7 mouse cellular contexts compared by ENCODE assay signal in the genomic region with DNA sequence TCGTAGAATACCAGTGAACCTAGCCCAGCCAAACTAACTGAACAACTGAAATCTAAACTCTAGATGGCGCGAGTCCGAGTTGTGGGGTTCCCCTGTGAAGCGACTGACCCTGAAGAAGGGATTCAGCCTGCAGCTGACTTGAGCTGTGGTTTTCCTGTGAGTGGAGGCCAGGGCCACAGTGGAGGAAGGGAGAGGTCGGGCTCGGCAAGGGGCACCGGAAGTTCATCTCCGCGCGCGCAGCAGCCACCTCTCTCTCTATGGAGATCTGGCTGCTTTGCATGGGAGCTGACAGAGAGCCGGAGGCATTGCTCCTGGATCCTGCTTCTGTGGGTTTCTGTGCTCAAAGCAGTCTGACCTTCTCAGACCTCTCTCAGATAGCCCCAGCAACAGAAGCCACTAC. TPM values are rescaled to one million over a fixed set of nuclear protein-coding genes. Genes with fewer than 3 reads are reported as not detected.
DNase-seq lines count a peak whose midpoint lies in the region.

No protein-coding gene starts in this region.

- H3K27ac ChIP-seq in macrophage, result peak overlapping the region; percentile 98

- H3K4me3 ChIP-seq in macrophage (ENCODE audit: inconsistent target), result peak overlapping the region; percentile 21

- H3K79me2 ChIP-seq in macrophage (ENCODE audit: inconsistent target), result no peaks in the 10 kb centered on the region

- H3K36me3 ChIP-seq in macrophage (ENCODE audit: inconsistent target), result no peaks in the 10 kb centered on the region; the same call in 1 of the 2 replicates

- intact Hi-C loops in heart, postnatal 10 days (cut with DNase I), result no loop called here

- WGBS in macrophage (ENCODE audit: missing documents), result 3% methylated on average over 13 of the region's 13 CpGs

- DNase-seq in ZHBTc4 (ENCODE audit: low read depth, low spot score), result peak; percentile 65
- DNase-seq in embryo, embryonic 10.5 days (ENCODE audit: low spot score), result peak; percentile 49
- peak; percentile 79 to 81 for DNase-seq in heart, postnatal 10 days
- peak; percentile 82 for DNase-seq in kidney, postnatal 14 days
- peak; percentile 44 to 55 for DNase-seq in spleen, postnatal 14 days (ENCODE audit: low spot score in 2 of 2)
- DNase-seq in right cerebral cortex, postnatal 4 days, result no peak

RNA-seq across cellular contexts. Expression of a gene that starts 7.6 kb away (rescaled TPM):
- total RNA-seq in heart, postnatal 10 days (2021), result 1 to 10 TPM; 1.8 to 2.8 TPM
- total RNA-seq in macrophage (2018; cell fraction: chromatin; rRNA removed), result 1 to 10 TPM in 24 of 26 experiments, under 1 TPM in 2; 0.40 to 9.7 (median 4.8) TPM
- 1 to 10 TPM in 16 of 26 experiments, under 1 TPM in 10; 0.62 to 1.8 (median 1.1) TPM for total RNA-seq in macrophage (2018; cell fraction: cytosol; rRNA removed)
- total RNA-seq in macrophage (2018; cell fraction: nucleus; rRNA removed), result 1 to 10 TPM in 22 of 26 experiments, under 1 TPM in 4; 0.59 to 5.6 (median 2.6) TPM
- 1.6 to 2.7 TPM (median 1.7 TPM) in 3 replicates for polyA plus RNA-seq in macrophage (2018)

RNA-seq across cellular contexts. Expression of a gene that starts 13.1 kb away (rescaled TPM):
- 100 to 1,000 TPM; 173 to 178 TPM for total RNA-seq in heart, postnatal 10 days (2021)
- 100 to 1,000 TPM in 13 of 26 experiments, 10 to 100 TPM in 13; 30.9 to 294 (median 104) TPM for total RNA-seq in macrophage (2018; cell fraction: chromatin; rRNA removed)
- total RNA-seq in macrophage (2018; cell fraction: cytosol; rRNA removed), result 100 to 1,000 TPM; 222 to 636 (median 285) TPM
- 100 to 1,000 TPM in 23 of 26 experiments, 10 to 100 TPM in 3; 72.7 to 364 (median 181) TPM for total RNA-seq in macrophage (2018; cell fraction: nucleus; rRNA removed)
- 178 to 475 TPM (median 441 TPM) in 3 replicates for polyA plus RNA-seq in macrophage (2018)

RNA-seq across cellular contexts. Expression of a gene that starts 31.4 kb away (rescaled TPM):
- 1 to 10 TPM; 1.0 to 1.4 TPM for total RNA-seq in heart, postnatal 10 days (2021)
- 10 to 100 TPM in 14 of 26 experiments, 1 to 10 TPM in 12; 3.3 to 66.1 (median 16.9) TPM for total RNA-seq in macrophage (2018; cell fraction: chromatin; rRNA removed)
- 1 to 10 TPM in 15 of 26 experiments, under 1 TPM in 11; 0.43 to 3.6 (median 1.3) TPM for total RNA-seq in macrophage (2018; cell fraction: cytosol; rRNA removed)
- total RNA-seq in macrophage (2018; cell fraction: nucleus; rRNA removed), result 10 to 100 TPM in 15 of 26 experiments, 1 to 10 TPM in 11; 3.2 to 47.9 (median 14.3) TPM
- 0.24 to 1.5 TPM (median 0.64 TPM) in 3 replicates for polyA plus RNA-seq in macrophage (2018)

RNA-seq across cellular contexts. Expression of a gene that starts 37.8 kb away (rescaled TPM):
- 1 to 10 TPM; 1.3 to 1.4 TPM for total RNA-seq in heart, postnatal 10 days (2021)
- 10 to 100 TPM in 13 of 26 experiments, 1 to 10 TPM in 9, under 1 TPM in 3, not detected in 1; 0.66 to 36.6 (median 11.8) TPM for total RNA-seq in macrophage (2018; cell fraction: chromatin; rRNA removed)
- total RNA-seq in macrophage (2018; cell fraction: cytosol; rRNA removed), result 100 to 1,000 TPM in 12 of 26 experiments, 10 to 100 TPM in 2, 1 to 10 TPM in 12; 5.5 to 152 (median 54.7) TPM
- 100 to 1,000 TPM in 5 of 26 experiments, 10 to 100 TPM in 10, 1 to 10 TPM in 11; 2.9 to 213 (median 40.5) TPM for total RNA-seq in macrophage (2018; cell fraction: nucleus; rRNA removed)
- 8.4 to 43.7 TPM (median 12.1 TPM) in 3 replicates for polyA plus RNA-seq in macrophage (2018)

RNA-seq across cellular contexts. Expression of a gene that starts 42.8 kb away (rescaled TPM):
- under 1 TPM in 1 of 2 experiments, not detected in 1; 0.24 TPM for total RNA-seq in heart, postnatal 10 days (2021)
- 1 to 10 TPM in 1 of 26 experiments, under 1 TPM in 11, not detected in 14; 0.44 to 1.0 (median 0.60) TPM for total RNA-seq in macrophage (2018; cell fraction: chromatin; rRNA removed)
- total RNA-seq in macrophage (2018; cell fraction: cytosol; rRNA removed), result under 1 TPM; 0.16 to 0.41 (median 0.28) TPM
- total RNA-seq in macrophage (2018; cell fraction: nucleus; rRNA removed), result 1 to 10 TPM in 8 of 26 experiments, under 1 TPM in 13, not detected in 5; 0.36 to 2.6 (median 0.94) TPM
- polyA plus RNA-seq in macrophage (2018), result 0.23 to 0.37 TPM (median 0.32 TPM) in 3 replicates
